Comparison of ENCODE assay signal across 14 mouse cellular contexts in the genomic region with DNA sequence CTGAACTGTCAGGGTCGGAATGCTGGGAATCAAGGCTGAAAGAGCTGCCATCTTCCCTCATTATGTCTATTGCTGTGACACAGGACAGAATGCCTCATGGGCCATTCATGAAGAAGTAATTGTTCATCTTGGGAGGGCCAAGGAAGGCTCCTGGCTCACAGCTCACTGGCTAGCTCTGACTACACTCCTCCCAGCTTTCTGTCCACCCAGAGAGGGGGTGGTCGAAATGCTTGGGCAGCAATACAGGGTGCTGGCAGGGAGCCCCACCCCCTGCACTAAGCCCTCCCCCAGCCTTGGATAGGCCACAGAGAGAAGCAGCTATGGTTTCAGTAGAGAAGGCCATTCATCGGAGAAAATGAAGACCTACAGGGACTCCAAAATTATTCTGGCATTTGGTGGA.
"Had no signal": no experiment of that assay in that cellular context is flagged by ENCODE, and none has a peak within 500 bp of the region (broad histone marks: within the 10 kb centered on the region; RNA-seq: fewer than 3 reads in every experiment).

No protein-coding gene starts in this region.

- DNase-seq: kidney, adult 2 months; kidney, postnatal 25 days; liver, embryonic 13.5 days; lung, adult 2 months; lung, postnatal 14 days; lung, postnatal 4 days; thymus, adult 18-20 months; thymus, postnatal 36 days had no signal

- H3K4me1 ChIP-seq: liver, embryonic 13.5 days; neural tube, embryonic 12.5 days; neural tube, embryonic 15.5 days had no signal

- ATAC-seq: intestine, embryonic 16.5 days; midbrain, embryonic 13.5 days had no signal

- H3K27me3 ChIP-seq: liver, embryonic 13.5 days had no signal

- H3K9ac ChIP-seq: liver, embryonic 13.5 days; midbrain, embryonic 13.5 days; neural tube, embryonic 12.5 days; neural tube, embryonic 15.5 days had no signal

- H3K4me3 ChIP-seq: layer of hippocampus, adult 2 months; liver, embryonic 13.5 days; midbrain, embryonic 13.5 days; neural tube, embryonic 12.5 days; neural tube, embryonic 15.5 days had no signal

- H3K27ac ChIP-seq: kidney, postnatal 0 days; layer of hippocampus, adult 2 months; liver, embryonic 13.5 days; midbrain, embryonic 13.5 days; neural tube, embryonic 12.5 days; neural tube, embryonic 15.5 days had no signal

- H3K4me2 ChIP-seq: liver, embryonic 13.5 days; midbrain, embryonic 13.5 days; neural tube, embryonic 12.5 days; neural tube, embryonic 15.5 days had no signal

- H3K9me3 ChIP-seq: liver, embryonic 13.5 days; midbrain, embryonic 13.5 days; neural tube, embryonic 15.5 days had no signal

- H3K36me3 ChIP-seq: liver, embryonic 13.5 days; midbrain, embryonic 13.5 days; neural tube, embryonic 12.5 days; neural tube, embryonic 15.5 days had no signal
